In genomic region chr4:129850491-129850890, GRCm38 (mm10) we compare ENCODE assay signal across 16 mouse cellular contexts. TPM values are rescaled to one million over a fixed set of nuclear protein-coding genes. Genes with fewer than 3 reads are reported as not detected.
A peak's percentile ranks its signal among the peaks of the same experiment; 100 is the strongest.
DNase-seq lines count a peak whose midpoint lies in the region; ATAC-seq and TF ChIP-seq lines count a peak whose summit lies in the region.
"Had no signal": no experiment of that assay in that cellular context is flagged by ENCODE, and none has a peak within 500 bp of the region (broad histone marks: within the 10 kb centered on the region; RNA-seq: fewer than 3 reads in every experiment).

No protein-coding gene starts in this region.

- H3K36me3 ChIP-seq in intestine, postnatal 0 days (ENCODE audit: control insufficient read depth, insufficient read depth): peaks cover 36% of the 10 kb centered on the region
- H3K36me3 ChIP-seq in intestine, embryonic 15.5 days: peaks cover 23% of the 10 kb centered on the region
- H3K36me3 ChIP-seq in CH12.LX (replicated peaks in 1 of 2; ENCODE audit: control insufficient read depth in 1 of 2, insufficient read depth in 1 of 2, low read length in 1 of 2): peaks cover 40 to 63% of the 10 kb centered on the region in 2 experiments

- no peaks in the 10 kb centered on the region for H3K9me3 ChIP-seq in intestine, postnatal 0 days (ENCODE audit: control insufficient read depth)
- H3K9me3 ChIP-seq in intestine, embryonic 15.5 days: no peaks in the 10 kb centered on the region
- H3K9me3 ChIP-seq in CH12.LX (replicated peaks; ENCODE audit: low read length): no peaks in the 10 kb centered on the region
- H3K9me3 ChIP-seq: limb, embryonic 15.5 days had no signal

- H3K27ac ChIP-seq in intestine, postnatal 0 days (ENCODE audit: low read depth, low read length): no peak overlapping the region
- no peak overlapping the region for H3K27ac ChIP-seq in intestine, embryonic 15.5 days
- no peak overlapping the region for H3K27ac ChIP-seq in CH12.LX (ENCODE audit: insufficient read depth, low read depth)
- H3K27ac ChIP-seq: limb, embryonic 15.5 days had no signal

- in situ Hi-C loops in CH12.LX (cut with MboI; ENCODE audit: low pct_ligation_motif_present, low pct_unique_long_range_greater_than_20kb, low sequenced_read_pairs): loop anchor here (5.0 kb wide), 1 partner anchor 77 kb away; the partner anchor contains the start of gene Spocd1

- dilution Hi-C loops in CH12.LX (cut with MboI; ENCODE audit: extremely low pct_ligation_motif_present, extremely low pct_unique_long_range_greater_than_20kb, low sequenced_read_pairs): no loop called here

- no peaks in the 10 kb centered on the region; the same call in none of the 2 replicates for H3K79me2 ChIP-seq in CH12.LX (replicated peaks; ENCODE audit: control insufficient read depth, extremely low read depth, insufficient read depth, poor library complexity, severe bottlenecking)

- no peak overlapping the region for H3K4me2 ChIP-seq in intestine, postnatal 0 days (replicated peaks; ENCODE audit: low read depth)
- H3K4me2 ChIP-seq in intestine, embryonic 15.5 days (replicated peaks): no peak overlapping the region
- H3K4me2 ChIP-seq in CH12.LX (ENCODE audit: insufficient read depth, low read depth, poor library complexity, severe bottlenecking): no peak overlapping the region
- H3K4me2 ChIP-seq: heart, embryonic 11.5 days; limb, embryonic 15.5 days had no signal

- H3K9ac ChIP-seq in intestine, postnatal 0 days (ENCODE audit: low read depth, low read length): no peak overlapping the region
- no peak overlapping the region for H3K9ac ChIP-seq in intestine, embryonic 15.5 days
- no peak overlapping the region for H3K9ac ChIP-seq in CH12.LX (ENCODE audit: insufficient read depth, low read depth)
- H3K9ac ChIP-seq: limb, embryonic 15.5 days; liver, postnatal 0 days had no signal

- WGBS in intestine, postnatal 0 days: 85% methylated on average over 2 of the region's 2 CpGs
- WGBS in intestine, embryonic 15.5 days: 93% methylated on average over 2 of the region's 2 CpGs

- TF ChIP-seq EP300 in CH12.LX (IDR thresholded peaks at IDR 0.05; ENCODE audit: low read length): no peak

- no peaks in the 10 kb centered on the region for H3K4me1 ChIP-seq in intestine, postnatal 0 days (replicated peaks; ENCODE audit: control insufficient read depth, insufficient read depth, low read length)
- no peaks in the 10 kb centered on the region for H3K4me1 ChIP-seq in intestine, embryonic 15.5 days (replicated peaks)
- no peaks in the 10 kb centered on the region for H3K4me1 ChIP-seq in CH12.LX (ENCODE audit: control insufficient read depth in 1 of 2, insufficient read depth in 2 of 2)
- H3K4me1 ChIP-seq: limb, embryonic 15.5 days had no signal

- no peak for ATAC-seq in intestine, postnatal 0 days
- ATAC-seq in intestine, embryonic 15.5 days: no peak
- ATAC-seq: forebrain, embryonic 16.5 days; liver, postnatal 0 days had no signal

- H3K4me3 ChIP-seq in intestine, postnatal 0 days (ENCODE audit: low read depth, low read length): no peak overlapping the region
- H3K4me3 ChIP-seq in intestine, embryonic 15.5 days (replicated peaks): no peak overlapping the region
- H3K4me3 ChIP-seq in CH12.LX (replicated peaks in 1 of 3; ENCODE audit: low read depth in 2 of 3, low read length in 2 of 3, poor library complexity in 1 of 3): no peak overlapping the region
- H3K4me3 ChIP-seq: limb, embryonic 15.5 days had no signal

- H3K27me3 ChIP-seq in intestine, postnatal 0 days (replicated peaks; ENCODE audit: control insufficient read depth, insufficient read depth, low read length): no peaks in the 10 kb centered on the region
- H3K27me3 ChIP-seq in intestine, embryonic 15.5 days (replicated peaks): no peaks in the 10 kb centered on the region
- no peaks in the 10 kb centered on the region for H3K27me3 ChIP-seq in CH12.LX (replicated peaks)
- H3K27me3 ChIP-seq: limb, embryonic 15.5 days had no signal

- TF ChIP-seq RAD21 in CH12.LX (IDR thresholded peaks at IDR 0.05; ENCODE audit: low read depth, low read length): peak; percentile 22

- DNase-seq in CH12.LX (ENCODE audit: extremely low read depth): no peak
- peak; percentile 79 for DNase-seq in R1 (ENCODE audit: low read depth, low spot score)
- DNase-seq in hindlimb bud, embryonic 11.5 days (ENCODE audit: extremely low spot score, low read depth, low spot score): peak; percentile 39
- no peak for DNase-seq in cerebellum, postnatal 25 days
- no peak for DNase-seq in cerebellum, adult 18-20 months
- no peak for DNase-seq in spleen, adult 18-20 months
- DNase-seq: cerebellum, adult 11 months; gastrocnemius, postnatal 36 days; kidney, postnatal 10 days; liver, postnatal 0 days; thymus, postnatal 25 days had no signal

- TF ChIP-seq CTCF in intestine, postnatal 0 days (IDR thresholded peaks at IDR 0.05; ENCODE audit: low read depth): peak; percentile 48
- peak; percentile 14 to 23; a peak in 1 of 4 replicates for TF ChIP-seq CTCF in CH12.LX (conservative IDR thresholded peaks at IDR 0.05 in 1 of 2, IDR thresholded peaks at IDR 0.05 in 1 of 2; ENCODE audit: low read depth in 2 of 2, low read length in 2 of 2)

- no peak; the same call in 1 of the 2 replicates for TF ChIP-seq POLR2A in CH12.LX (IDR thresholded peaks at IDR 0.05; ENCODE audit: low read depth, low read length)

TF ChIP-seq in CH12.LX, 34 proteins besides CTCF, POLR2A, EP300 and RAD21:
- TF ChIP-seq ZC3H11A (IDR thresholded peaks at IDR 0.05; ENCODE audit: low read depth, low read length) (no peak), SMC3 (IDR thresholded peaks at IDR 0.05; ENCODE audit: low read depth, low read length) (peak; percentile 16; the same call in 1 of the 2 replicates)

RNA-seq across cellular contexts. Expression of gene Ptp4a2, which starts 39.5 kb away (rescaled TPM):
- polyA plus RNA-seq in intestine, postnatal 0 days (2015; fragmentation: Nextera tagmentation; extraction: Ambion mirVana): 321 and 331 TPM in 2 replicates
- 307 and 411 TPM in 2 replicates for polyA plus RNA-seq in intestine, embryonic 15.5 days (2015; fragmentation: Nextera tagmentation; extraction: Ambion mirVana)
- total RNA-seq in CH12.LX (2012; rRNA removed): 113 and 163 TPM in 2 replicates
- total RNA-seq in CH12.LX (2014; rRNA removed): 415 and 493 TPM in 2 replicates
- polyA plus RNA-seq in CH12.LX (2012; ENCODE audit: insufficient read length, low read depth): 327 and 467 TPM in 2 replicates

Comparison
In these comparisons a context has a peak if more than half of its experiments do, and no peak if none do; other contexts are left out.
1. DNase-seq: peak in R1 (single experiment) and hindlimb bud, embryonic 11.5 days (single experiment); none in CH12.LX (single experiment), cerebellum, postnatal 25 days (0 of 2), cerebellum, adult 18-20 months (0 of 2) and spleen, adult 18-20 months (0 of 2).